ENCODE assay signal across 10 mouse cellular contexts in genomic region chr4:86555035-86555707, GRCm38 (mm10). TPM values are rescaled to one million over a fixed set of nuclear protein-coding genes. Genes with fewer than 3 reads are reported as not detected.
DNase-seq lines count a peak whose midpoint lies in the region; ATAC-seq lines count a peak whose summit lies in the region.
"Had no signal": no experiment of that assay in that cellular context is flagged by ENCODE, and none has a peak within 500 bp of the region (broad histone marks: within the 10 kb centered on the region; RNA-seq: fewer than 3 reads in every experiment).

No protein-coding gene starts in this region.

- ATAC-seq in granulocyte monocyte progenitor cell, adult 5-6 weeks (replicated peaks; ENCODE audit: poor library complexity, severe bottlenecking): peak; percentile 69; the same call in 1 of the 2 replicates
- ATAC-seq in midbrain, embryonic 15.5 days (replicated peaks): peak; percentile 70

- DNase-seq in gastrocnemius, adult 18-20 months (ENCODE audit: low spot score): peak; percentile 35
- DNase-seq in gastrocnemius, postnatal 4 days (ENCODE audit: low spot score in 2 of 2): no peak
- peak; percentile 16 for DNase-seq in urinary bladder, postnatal 25 days (ENCODE audit: low spot score)
- DNase-seq in urinary bladder, postnatal 36 days (ENCODE audit: low spot score in 2 of 2): no peak
- no peak for DNase-seq in frontal cortex, postnatal 25 days (ENCODE audit: low spot score in 2 of 2)
- no peak for DNase-seq in T-cell, adult 2 months (ENCODE audit: low spot score)

- H3K27ac ChIP-seq in midbrain, embryonic 15.5 days: no peak overlapping the region
- H3K27ac ChIP-seq: limb, embryonic 12.5 days had no signal

- no peaks in the 10 kb centered on the region for H3K36me3 ChIP-seq in midbrain, embryonic 15.5 days (replicated peaks)
- H3K36me3 ChIP-seq: limb, embryonic 12.5 days had no signal

- H3K9me3 ChIP-seq in midbrain, embryonic 15.5 days: no peaks in the 10 kb centered on the region
- H3K9me3 ChIP-seq: limb, embryonic 12.5 days had no signal

- no peak overlapping the region for H3K4me2 ChIP-seq in midbrain, embryonic 15.5 days
- H3K4me2 ChIP-seq: limb, embryonic 12.5 days had no signal

- H3K4me1 ChIP-seq in midbrain, embryonic 15.5 days: no peaks in the 10 kb centered on the region

- no peak overlapping the region for H3K9ac ChIP-seq in midbrain, embryonic 15.5 days
- H3K9ac ChIP-seq: limb, embryonic 12.5 days had no signal

- 26% methylated on average over 6 of the region's 6 CpGs for WGBS in midbrain, embryonic 15.5 days

- H3K27me3 ChIP-seq in midbrain, embryonic 15.5 days (replicated peaks): no peaks in the 10 kb centered on the region
- H3K27me3 ChIP-seq: limb, embryonic 12.5 days had no signal

- H3K4me3 ChIP-seq in midbrain, embryonic 15.5 days: no peak overlapping the region
- H3K4me3 ChIP-seq: limb, embryonic 12.5 days had no signal

RNA-seq across cellular contexts. Expression of gene Saxo1, which starts 3.0 kb away (rescaled TPM):
- not detected for total RNA-seq in gastrocnemius, adult 18-20 months (2021)
- under 1 TPM in 1 of 2 experiments, not detected in 1; 0.32 TPM for total RNA-seq in gastrocnemius, postnatal 4 days (2021)
- not detected in 2 replicates for total RNA-seq in granulocyte monocyte progenitor cell, adult 5-6 weeks (2014; fragmentation: Nextera tagmentation)
- not detected in 2 replicates for total RNA-seq in granulocyte monocyte progenitor cell, adult 5-6 weeks (2017)
- polyA plus RNA-seq in midbrain, embryonic 15.5 days (2015; fragmentation: Nextera tagmentation; extraction: Ambion mirVana): not detected in 2 replicates
- total RNA-seq: adrenal gland, postnatal 36 days had no signal

RNA-seq across cellular contexts. Expression of gene Rraga, which starts 20.3 kb away (rescaled TPM):
- 10 to 100 TPM; 48.6 to 51.3 TPM for total RNA-seq in gastrocnemius, adult 18-20 months (2021)
- 10 to 100 TPM; 62.3 to 65.4 TPM for total RNA-seq in gastrocnemius, postnatal 4 days (2021)
- 11.2 and 16.4 TPM in 2 replicates for total RNA-seq in granulocyte monocyte progenitor cell, adult 5-6 weeks (2014; fragmentation: Nextera tagmentation)
- 9.5 and 11.8 TPM in 2 replicates for total RNA-seq in granulocyte monocyte progenitor cell, adult 5-6 weeks (2017)
- 100 and 115 TPM in 2 replicates for polyA plus RNA-seq in midbrain, embryonic 15.5 days (2015; fragmentation: Nextera tagmentation; extraction: Ambion mirVana)

RNA-seq across cellular contexts. Expression of gene Haus6, which starts 56.7 kb away (rescaled TPM):
- 1 to 10 TPM; 4.8 to 5.5 TPM for total RNA-seq in gastrocnemius, adult 18-20 months (2021)
- total RNA-seq in gastrocnemius, postnatal 4 days (2021): 10 to 100 TPM; 10.4 to 12.2 TPM
- 22.5 and 23.3 TPM in 2 replicates for total RNA-seq in granulocyte monocyte progenitor cell, adult 5-6 weeks (2014; fragmentation: Nextera tagmentation)
- 28.9 and 32.2 TPM in 2 replicates for total RNA-seq in granulocyte monocyte progenitor cell, adult 5-6 weeks (2017)
- 5.9 and 6.7 TPM in 2 replicates for polyA plus RNA-seq in midbrain, embryonic 15.5 days (2015; fragmentation: Nextera tagmentation; extraction: Ambion mirVana)

Comparison
In these comparisons a context has a peak if more than half of its experiments do, and no peak if none do; other contexts are left out.
1. DNase-seq: peak in gastrocnemius, adult 18-20 months (single experiment) and urinary bladder, postnatal 25 days (single experiment); none in gastrocnemius, postnatal 4 days (0 of 2), urinary bladder, postnatal 36 days (0 of 2), frontal cortex, postnatal 25 days (0 of 2) and T-cell, adult 2 months (single experiment).